Mouse (Mus musculus) embryonic facial prominence, embryonic 15.5 days (tissue): ENCODE data around the gene Herc2. TPM values are rescaled to one million over a fixed set of nuclear protein-coding genes. Genes with fewer than 3 reads are reported as not detected.

Experiments
- ATAC-seq: fragments of 200-750 bp; cut with Nextera tagmentation; 2 replicates; pipeline ENCODE4 v1.8.0; 2017; ENCODE audit warnings: low read depth, moderate TSS enrichment; ENCODE audit not compliant: insufficient number of reproducible peaks, low FRiP score, low TSS enrichment
- H3K27ac ChIP-seq: fragments of 300-500 bp; sonication (generic); replicated peaks from 2 replicates; pipeline ENCODE4 v1.5.1; 2015; ENCODE audit warnings: mild to moderate bottlenecking, inconsistent platforms
- H3K27me3 ChIP-seq: fragments of 300-500 bp; sonication (generic); 2 replicates; pipeline ENCODE4 v1.6.1; 2015; ENCODE audit warnings: inconsistent platforms
- H3K36me3 ChIP-seq: fragments of 300-500 bp; sonication (generic); 2 replicates; pipeline ENCODE4 v1.6.1; 2015; ENCODE audit warnings: mild to moderate bottlenecking, inconsistent platforms
- H3K4me1 ChIP-seq: fragments of 300-500 bp; sonication (generic); 2 replicates; pipeline ENCODE4 v1.6.1; 2015; ENCODE audit warnings: inconsistent platforms
- H3K4me2 ChIP-seq: fragments of 300-500 bp; sonication (generic); replicated peaks from 2 replicates; pipeline ENCODE4 v1.6.1; 2015; ENCODE audit warnings: mild to moderate bottlenecking, inconsistent platforms
- H3K4me3 ChIP-seq: fragments of 300-500 bp; sonication (generic); replicated peaks from 2 replicates; pipeline ENCODE4 v1.5.1; 2015; ENCODE audit warnings: mild to moderate bottlenecking, inconsistent platforms
- H3K9ac ChIP-seq: fragments of 300-500 bp; sonication (generic); 2 replicates; pipeline ENCODE4 v1.6.1; 2015; ENCODE audit warnings: inconsistent platforms
- H3K9me3 ChIP-seq: fragments of 300-500 bp; sonication (generic); replicated peaks from 2 replicates; pipeline ENCODE4 v1.6.1; 2016; ENCODE audit warnings: inconsistent platforms
- WGBS: fragments of 180-500 bp; shearing (Covaris S2); methylation state at CpG from one replicate; pipeline ENCODE4 v1.1.7; 2015; 5-methylcytosine and 5-hydroxymethylcytosine counted together
- polyA plus RNA-seq: library from polyadenylated mRNA; unstranded; fragments of >200 nt; fragmentation: Nextera tagmentation; extraction: Ambion mirVana; gene quantifications from 2 replicates; pipeline ENCODE4 v1.2.1, GENCODE M21; 2015

The Herc2 gene
- polyA plus RNA-seq, 1 experiment from 2014 or later: 22.3 TPM

DNA sequence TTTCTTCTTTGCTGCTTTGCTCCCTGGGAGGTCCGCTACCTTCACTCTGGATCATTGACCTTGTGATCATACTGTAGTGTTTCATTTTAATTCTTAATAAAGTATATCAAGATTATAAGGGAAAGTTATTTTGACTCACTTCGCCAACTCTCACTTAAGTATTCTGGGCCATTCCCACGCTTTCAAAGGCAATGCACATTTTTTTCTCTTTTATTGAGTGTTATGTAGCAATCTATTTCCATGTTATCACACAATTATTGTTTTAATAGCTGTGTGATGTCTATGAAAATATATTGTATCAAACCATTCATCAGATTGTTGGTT lies 30.1 kb upstream of the Herc2 start, which contains the start of gene Nipa1:
TSS of gene Nipa1 (minus strand) at position 25 of the 324 bp plus-strand sequence.
- WGBS: 49% methylated on average over 3 of the region's 3 CpGs
- Histone ChIP-seq H3K4me2 (peak within 1 kb of the TSS; percentile 87), H3K9me3 (no peaks in the 10 kb centered on the region), H3K4me3 (peak within 1 kb of the TSS; percentile 82), H3K27ac (peak within 1 kb of the TSS; percentile 80), H3K36me3 (no peaks in the 10 kb centered on the region), H3K4me1 (peaks cover 10% of the 10 kb centered on the region), H3K9ac (peak within 1 kb of the TSS; percentile 70), H3K27me3 (no peaks in the 10 kb centered on the region)
- no peak for ATAC-seq

DNA sequence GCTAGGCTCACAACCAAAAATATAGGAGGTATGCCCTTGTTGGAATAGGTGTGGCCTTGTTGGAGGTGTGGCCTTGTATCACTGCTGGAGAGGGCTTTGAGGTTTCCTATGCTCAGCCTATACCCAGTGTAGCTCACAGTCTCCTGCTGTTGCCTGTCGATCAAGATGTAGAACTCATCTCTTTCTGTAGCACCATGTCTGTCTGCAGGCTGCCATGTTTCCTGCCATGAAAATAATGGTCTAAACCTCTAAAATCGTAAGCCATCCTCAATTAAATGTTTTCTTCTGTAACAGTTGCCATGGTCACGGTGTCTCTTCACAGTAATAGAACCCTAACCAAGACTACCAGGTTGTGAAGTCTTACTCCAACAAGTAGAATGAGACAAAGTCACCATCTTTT lies 26.4 kb upstream of the Herc2 start:
- no peaks in the 10 kb centered on the region for H3K9me3 ChIP-seq
- H3K27me3 ChIP-seq: no peaks in the 10 kb centered on the region
- peaks cover 7% of the 10 kb centered on the region for H3K4me1 ChIP-seq
- WGBS: 88% methylated on average over 3 of the region's 3 CpGs
- no peak overlapping the region for H3K4me3 ChIP-seq
- H3K36me3 ChIP-seq: no peaks in the 10 kb centered on the region
- H3K4me2 ChIP-seq: no peak overlapping the region
- no peak overlapping the region for H3K9ac ChIP-seq
- no peak overlapping the region for H3K27ac ChIP-seq
- ATAC-seq: no peak

DNA sequence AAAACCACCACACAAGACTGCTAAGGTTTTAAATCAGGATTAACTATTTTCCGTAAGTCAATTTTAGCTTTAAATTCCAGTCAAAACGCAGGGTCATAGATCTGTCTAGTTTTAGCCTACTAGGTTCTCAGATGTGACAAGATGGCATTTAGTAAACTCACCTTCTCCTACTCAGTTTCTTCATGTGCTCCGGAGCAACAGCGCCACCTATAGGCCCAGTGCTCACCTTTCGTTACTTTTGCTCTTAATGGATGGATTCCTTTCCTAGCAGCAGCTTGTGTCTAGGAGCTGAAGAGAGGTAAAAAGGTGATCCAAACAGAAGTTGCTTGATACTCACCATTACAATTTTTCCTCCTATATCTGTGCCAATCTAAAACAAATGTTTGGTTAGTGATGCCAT lies 7.6 kb upstream of the Herc2 start:
- Histone ChIP-seq H3K9ac (no peak overlapping the region), H3K4me1 (no peaks in the 10 kb centered on the region), H3K36me3 (no peaks in the 10 kb centered on the region), H3K4me3 (no peak overlapping the region), H3K27ac (no peak overlapping the region), H3K4me2 (no peak overlapping the region), H3K27me3 (no peaks in the 10 kb centered on the region), H3K9me3 (no peaks in the 10 kb centered on the region)
- WGBS: 15% methylated on average over 5 of the region's 5 CpGs
- ATAC-seq: no peak

DNA sequence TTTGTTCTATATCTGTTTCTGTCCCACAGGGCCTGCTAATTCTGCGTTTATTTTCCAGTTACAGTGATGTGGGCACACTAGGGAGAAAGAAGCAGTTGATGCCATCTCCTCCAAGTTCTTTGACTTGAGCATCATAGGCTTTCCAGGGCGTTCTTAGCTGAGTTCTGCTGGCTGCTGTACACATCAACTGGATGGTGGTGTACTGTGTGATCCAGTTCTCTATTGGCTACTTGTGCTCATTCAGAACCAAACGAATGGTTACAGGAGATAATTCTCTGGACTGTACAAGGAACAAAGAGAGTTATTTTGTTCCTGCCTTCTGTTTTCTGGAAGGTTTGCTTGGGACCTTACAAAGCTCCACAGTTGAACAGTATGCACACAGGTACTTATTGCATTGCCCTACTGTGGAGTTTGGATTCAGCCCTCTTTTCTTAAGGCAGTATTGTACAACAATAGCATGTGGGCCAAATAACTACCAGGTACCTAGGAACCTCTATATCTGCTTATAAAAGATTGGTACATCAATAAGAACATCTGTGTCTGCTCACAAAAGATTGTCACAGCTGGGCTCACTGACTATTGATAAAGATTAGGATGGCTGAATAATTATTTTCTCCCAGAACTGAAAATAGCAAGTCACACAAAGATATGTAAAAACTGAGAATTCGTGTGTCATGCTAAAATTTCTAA lies 6.3 kb upstream of the Herc2 start:
- no peaks in the 10 kb centered on the region for H3K9me3 ChIP-seq
- H3K4me1 ChIP-seq: no peaks in the 10 kb centered on the region
- 60% methylated on average over 4 of the region's 4 CpGs for WGBS
- no peak overlapping the region for H3K9ac ChIP-seq
- no peak for ATAC-seq
- no peak overlapping the region for H3K27ac ChIP-seq
- H3K4me2 ChIP-seq: no peak overlapping the region
- H3K36me3 ChIP-seq: no peaks in the 10 kb centered on the region
- H3K4me3 ChIP-seq: no peak overlapping the region
- no peaks in the 10 kb centered on the region for H3K27me3 ChIP-seq

DNA sequence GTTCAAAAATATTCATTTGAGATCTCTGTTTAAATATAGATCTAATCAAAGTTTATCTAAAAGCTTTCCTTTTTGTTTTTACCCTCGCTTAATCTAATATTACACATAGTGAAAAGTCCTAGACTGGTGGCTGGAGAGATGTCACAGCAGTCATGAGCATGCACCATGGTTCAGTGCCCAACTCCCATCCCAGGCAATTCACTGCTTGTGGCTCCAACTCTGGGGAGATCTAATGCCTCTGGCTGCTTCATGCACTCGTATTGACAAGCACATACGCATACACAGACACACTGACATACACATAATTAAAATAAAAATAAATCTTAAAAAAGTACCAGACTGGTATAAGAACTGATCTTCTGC lies 5.7 kb upstream of the Herc2 start:
- WGBS: 88% methylated on average over 3 of the region's 3 CpGs
- ATAC-seq: no peak
- no peak overlapping the region for H3K4me2 ChIP-seq

DNA sequence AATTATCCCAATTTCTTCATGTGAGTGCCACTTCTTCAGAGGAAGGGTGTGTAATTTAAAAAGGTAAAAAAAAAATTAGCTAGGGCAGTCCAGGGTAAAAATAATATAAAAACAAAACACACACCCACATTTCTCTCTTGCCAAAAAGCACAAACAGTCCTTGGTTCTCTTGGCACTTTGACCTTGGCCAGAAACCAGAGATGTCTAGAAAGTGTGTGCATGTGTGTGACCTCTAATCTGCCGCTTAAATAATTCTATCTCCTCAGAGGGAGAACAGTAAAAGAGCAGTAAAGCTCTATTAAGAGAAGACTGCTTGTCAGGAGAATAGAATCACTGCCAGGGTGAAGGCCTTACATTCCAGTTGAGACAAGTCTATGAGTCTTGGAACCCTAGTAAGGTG lies 2.8 kb upstream of the Herc2 start:
- H3K9me3 ChIP-seq: no peaks in the 10 kb centered on the region
- H3K4me3 ChIP-seq: no peak overlapping the region
- WGBS: 78% methylated on average over 1 of the region's 1 CpGs

More for the DNA sequence above, 5.7 kb upstream of the Herc2 start:
- no peaks in the 10 kb centered on the region for H3K36me3 ChIP-seq
- H3K9me3 ChIP-seq: no peaks in the 10 kb centered on the region
- no peak overlapping the region for H3K27ac ChIP-seq
- no peak overlapping the region for H3K9ac ChIP-seq
- no peaks in the 10 kb centered on the region for H3K27me3 ChIP-seq
- H3K4me3 ChIP-seq: no peak overlapping the region
- peaks cover 3% of the 10 kb centered on the region; the same call in 1 of the 2 replicates for H3K4me1 ChIP-seq

DNA sequence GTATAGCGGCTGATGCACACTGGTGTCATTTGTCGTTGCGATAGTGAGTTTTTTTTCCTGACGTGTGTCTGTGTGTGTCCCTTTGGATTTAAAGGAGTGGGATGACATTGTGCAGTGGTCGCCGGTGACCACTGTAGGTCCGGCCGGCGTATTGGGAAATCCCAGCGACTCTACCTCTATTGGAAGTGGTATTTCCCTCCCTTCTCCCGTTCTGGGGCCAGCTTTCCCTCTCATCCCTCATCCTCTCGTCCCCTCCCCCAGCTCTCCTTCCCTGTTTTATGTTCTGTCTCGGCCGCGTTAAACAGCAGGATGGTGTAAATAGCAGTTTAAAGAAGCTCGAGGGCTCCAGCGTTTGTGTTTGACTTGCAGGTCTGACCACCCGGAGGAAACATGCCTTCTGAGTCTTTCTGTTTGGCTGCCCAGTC lies 503 bp downstream of the Herc2 start:
- Histone ChIP-seq H3K9me3 (no peaks in the 10 kb centered on the region), H3K27ac (peak overlapping the region; percentile 91), H3K4me2 (peak overlapping the region; percentile 68), H3K4me1 (peaks cover 12% of the 10 kb centered on the region), H3K9ac (peak overlapping the region; percentile 77), H3K4me3 (peak overlapping the region; percentile 85), H3K27me3 (no peaks in the 10 kb centered on the region), H3K36me3 (no peaks in the 10 kb centered on the region)
- WGBS: under 1% methylated on average over 18 of the region's 18 CpGs
- ATAC-seq: no peak

More for the DNA sequence above, 2.8 kb upstream of the Herc2 start:
- no peak overlapping the region for H3K27ac ChIP-seq
- H3K9ac ChIP-seq: no peak overlapping the region
- no peak overlapping the region for H3K4me2 ChIP-seq
- H3K4me1 ChIP-seq: peaks cover 12% of the 10 kb centered on the region
- no peak for ATAC-seq
- no peaks in the 10 kb centered on the region for H3K36me3 ChIP-seq
- H3K27me3 ChIP-seq: no peaks in the 10 kb centered on the region

DNA sequence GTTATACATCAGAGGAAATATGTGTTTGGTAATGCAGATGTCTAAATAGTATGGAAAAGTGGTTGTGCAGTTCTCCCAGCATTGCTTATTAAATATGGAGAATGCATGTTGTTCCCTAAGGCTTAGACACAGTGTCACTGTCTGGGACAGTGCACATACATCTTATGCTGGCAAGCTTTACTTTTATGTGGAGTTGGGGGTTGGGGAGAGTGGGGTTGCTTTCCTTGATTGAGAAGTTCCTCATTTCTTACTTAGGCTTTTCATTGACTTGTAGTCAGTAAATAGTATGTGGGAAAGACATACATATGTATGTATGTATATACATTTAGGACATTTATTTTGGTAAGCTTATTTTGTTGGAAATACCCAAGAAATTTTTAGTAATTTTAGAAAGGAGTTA lies 3.0 kb downstream of the Herc2 start:
- no peaks in the 10 kb centered on the region for H3K9me3 ChIP-seq
- H3K4me2 ChIP-seq: no peak overlapping the region
- no peak overlapping the region for H3K9ac ChIP-seq
- no peak for ATAC-seq
- no peak overlapping the region for H3K27ac ChIP-seq
- H3K27me3 ChIP-seq: no peaks in the 10 kb centered on the region
- H3K4me1 ChIP-seq: peaks cover 12% of the 10 kb centered on the region
- H3K36me3 ChIP-seq: peaks cover 11% of the 10 kb centered on the region
- H3K4me3 ChIP-seq: no peak overlapping the region

DNA sequence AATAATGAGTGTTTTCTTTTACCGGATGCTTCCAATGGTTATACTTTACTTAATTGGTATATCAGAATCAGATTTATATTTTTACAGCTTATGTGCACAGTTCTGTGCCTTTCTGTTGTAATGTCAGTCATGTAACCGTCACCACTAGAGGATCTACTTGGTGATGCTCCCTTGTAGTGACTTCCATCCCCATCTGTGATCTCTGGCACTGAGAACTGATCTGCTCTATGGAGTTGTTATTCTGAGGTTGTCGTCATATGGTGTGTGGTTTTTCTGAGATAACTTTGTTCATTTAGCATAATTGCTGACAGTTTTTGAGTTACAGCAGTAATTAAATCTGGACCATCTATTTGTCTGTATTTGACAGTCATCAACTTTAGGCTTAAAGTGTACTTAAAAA lies 5.3 kb downstream of the Herc2 start:
- H3K27ac ChIP-seq: no peak overlapping the region
- H3K4me3 ChIP-seq: no peak overlapping the region
- WGBS: 86% methylated on average over 3 of the region's 3 CpGs
- ATAC-seq: no peak
- no peaks in the 10 kb centered on the region for H3K9me3 ChIP-seq
- peaks cover 8% of the 10 kb centered on the region for H3K4me1 ChIP-seq
- H3K9ac ChIP-seq: no peak overlapping the region
- peaks cover 11% of the 10 kb centered on the region for H3K36me3 ChIP-seq
- no peak overlapping the region for H3K4me2 ChIP-seq
- no peaks in the 10 kb centered on the region for H3K27me3 ChIP-seq

DNA sequence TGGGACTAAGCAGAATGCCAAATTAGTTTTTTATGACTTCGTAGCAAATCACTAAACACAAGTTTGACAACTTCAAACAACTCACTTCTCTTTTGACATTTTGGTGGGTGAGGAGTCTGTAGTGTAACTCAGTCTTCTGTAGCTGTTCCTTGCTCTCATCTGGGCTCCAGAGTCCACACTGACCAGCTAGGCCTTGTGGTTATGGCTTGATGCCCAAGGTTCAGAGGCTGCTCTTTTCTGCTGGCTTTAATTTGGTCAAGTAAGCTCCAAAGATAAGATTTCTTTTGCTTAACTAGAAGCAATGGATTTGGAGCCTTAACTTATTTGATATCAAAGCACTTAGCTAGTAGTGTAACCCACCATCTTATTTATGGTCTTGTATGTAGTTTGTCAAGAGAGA lies 14.9 kb downstream of the Herc2 start:
- H3K4me2 ChIP-seq: no peak overlapping the region
- no peak for ATAC-seq
- H3K9me3 ChIP-seq: no peaks in the 10 kb centered on the region
- H3K9ac ChIP-seq: no peak overlapping the region
- no peak overlapping the region for H3K27ac ChIP-seq
- 89% methylated on average over 1 of the region's 1 CpGs for WGBS
- peaks cover 6% of the 10 kb centered on the region; the same call in 1 of the 2 replicates for H3K36me3 ChIP-seq
- H3K4me1 ChIP-seq: no peaks in the 10 kb centered on the region
- H3K4me3 ChIP-seq: no peak overlapping the region
- H3K27me3 ChIP-seq: no peaks in the 10 kb centered on the region

DNA sequence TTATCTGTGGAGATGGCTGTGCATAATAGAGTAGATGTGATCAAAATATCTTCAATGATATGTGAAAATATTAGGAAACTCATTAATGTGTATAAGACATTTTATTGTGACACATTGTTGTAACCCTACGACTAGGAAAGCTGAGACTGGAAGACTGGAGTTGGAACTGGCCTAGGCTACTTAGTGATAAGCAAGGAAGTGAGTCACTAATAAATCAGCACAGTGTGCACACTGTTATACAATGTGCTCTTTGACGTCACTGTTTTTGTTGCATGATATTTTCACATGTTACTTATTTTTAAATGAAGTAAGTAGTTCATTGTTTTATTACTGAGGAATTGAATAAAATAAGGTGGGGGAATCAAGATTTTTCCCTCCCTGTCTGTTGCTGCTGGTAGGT lies 16.1 kb downstream of the Herc2 start:
- H3K9ac ChIP-seq: no peak overlapping the region
- no peak overlapping the region for H3K27ac ChIP-seq
- 83% methylated on average over 2 of the region's 2 CpGs for WGBS
- no peaks in the 10 kb centered on the region for H3K27me3 ChIP-seq
- H3K4me2 ChIP-seq: no peak overlapping the region
- H3K36me3 ChIP-seq: peaks cover 6% of the 10 kb centered on the region; the same call in 1 of the 2 replicates
- ATAC-seq: no peak
- H3K4me1 ChIP-seq: no peaks in the 10 kb centered on the region
- H3K4me3 ChIP-seq: no peak overlapping the region
- no peaks in the 10 kb centered on the region for H3K9me3 ChIP-seq

DNA sequence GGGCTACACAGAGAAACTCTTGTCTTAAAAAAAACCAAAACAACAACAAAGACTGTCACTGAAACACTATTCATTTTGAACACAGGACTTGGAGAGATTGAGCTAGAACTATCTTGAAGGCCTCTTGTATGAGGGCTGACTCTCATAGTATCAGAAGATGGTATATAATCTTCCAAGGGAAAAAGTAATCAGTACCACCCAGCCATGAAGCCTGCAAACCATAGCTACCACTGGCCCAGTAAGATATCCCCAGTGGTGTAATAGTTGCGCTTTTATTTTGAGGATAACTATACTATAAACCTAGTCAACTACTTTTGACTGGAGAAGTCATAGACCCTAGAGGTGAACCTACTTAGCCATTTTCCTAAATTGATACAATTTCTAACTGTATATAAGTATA lies 16.6 kb downstream of the Herc2 start:
- Histone ChIP-seq H3K27me3 (no peaks in the 10 kb centered on the region), H3K36me3 (peaks cover 5% of the 10 kb centered on the region; the same call in 1 of the 2 replicates), H3K4me3 (no peak overlapping the region), H3K9ac (no peak overlapping the region), H3K4me1 (no peaks in the 10 kb centered on the region), H3K27ac (no peak overlapping the region), H3K4me2 (no peak overlapping the region), H3K9me3 (no peaks in the 10 kb centered on the region)
- no peak for ATAC-seq
- 94% methylated on average over 1 of the region's 1 CpGs for WGBS
